Mouse (Mus musculus) MEL (cell line): ENCODE results near the gene Rbfox3. TPM values are rescaled to one million over a fixed set of nuclear protein-coding genes. Genes with fewer than 3 reads are reported as not detected.

Experiments
- DNase-seq: peaks from one replicate; pipeline ENCODE4 v3.0.0; 2011; ENCODE audit warnings: low read depth, low spot score
- H3K27ac ChIP-seq: 2 replicates; pipeline ENCODE4 v1.5.1; 2012; ENCODE audit warnings: low read depth, mild to moderate bottlenecking, control low read depth, low read length, moderate library complexity; ENCODE audit not compliant: control insufficient read depth
- H3K27me3 ChIP-seq, 2 experiments: fragments of 150-350 bp in 1 of 2; sonication (generic) in 1 of 2; 2 replicates each; pipeline ENCODE4 v1.6.1; 2012; ENCODE audit warnings: low read length in 2 of 2, mild to moderate bottlenecking in 2 of 2, improper control_type of control experiment in 1 of 2, moderate library complexity in 1 of 2; ENCODE audit not compliant: insufficient read depth in 2 of 2, control insufficient read depth in 1 of 2
- H3K36me3 ChIP-seq, 2 experiments: 2 replicates each; pipeline ENCODE4 v1.6.1; 2012 to 2014; ENCODE audit warnings: low read length in 2 of 2, improper control_type of control experiment in 1 of 2, inconsistent platforms in 1 of 2, mild to moderate bottlenecking in 1 of 2; ENCODE audit not compliant: insufficient read depth in 2 of 2, control insufficient read depth in 1 of 2
- H3K4me1 ChIP-seq, 2 experiments: fragments of 150-350 bp in 1 of 2; sonication (generic) in 1 of 2; 2 replicates each; pipeline ENCODE4 v1.6.1; 2012; ENCODE audit warnings: low read length in 2 of 2, improper control_type of control experiment in 1 of 2, mild to moderate bottlenecking in 1 of 2; ENCODE audit not compliant: insufficient read depth in 2 of 2, control insufficient read depth in 1 of 2
- H3K4me3 ChIP-seq, 2 experiments: fragments of 150-350 bp in 1 of 2; sonication (generic) in 1 of 2; 2 replicates each; pipeline ENCODE4 v1.5.1; 2012; ENCODE audit warnings: low read depth in 2 of 2, low read length in 2 of 2, mild to moderate bottlenecking in 2 of 2, moderate library complexity in 2 of 2, control low read depth in 1 of 2, improper control_type of control experiment in 1 of 2; ENCODE audit not compliant: control insufficient read depth in 1 of 2, insufficient read depth in 1 of 2
- H3K79me2 ChIP-seq: 2 replicates; pipeline ENCODE4 v1.6.1; 2012; ENCODE audit warnings: mild to moderate bottlenecking, low read length, moderate library complexity; ENCODE audit not compliant: control insufficient read depth, poor library complexity, insufficient read depth
- H3K9ac ChIP-seq: 2 replicates; pipeline ENCODE4 v1.6.1; 2012; ENCODE audit warnings: low read depth, mild to moderate bottlenecking, control low read depth, low read length, moderate library complexity; ENCODE audit not compliant: control insufficient read depth, poor library complexity, severe bottlenecking
- H3K9me3 ChIP-seq: fragments of 150-350 bp; sonication (generic); replicated peaks from 2 replicates; pipeline ENCODE4 v1.6.1; 2012; ENCODE audit warnings: mild to moderate bottlenecking, low read length, improper control_type of control experiment, moderate library complexity; ENCODE audit not compliant: insufficient read depth
- CHD1 ChIP-seq: IDR thresholded peaks from 2 replicates; pipeline ENCODE4 v1.6.1; 2012; ENCODE audit warnings: low read depth, mild to moderate bottlenecking, inconsistent platforms, low read length, improper control_type of control experiment
- E2F4 ChIP-seq: IDR thresholded peaks from 2 replicates; pipeline ENCODE4 v1.6.1; 2011; ENCODE audit warnings: low read depth, low read length, improper control_type of control experiment, borderline replicate concordance
- ELF1 ChIP-seq: IDR thresholded peaks from 2 replicates; pipeline ENCODE4 v1.6.1; 2014; ENCODE audit warnings: low read depth, mild to moderate bottlenecking, inconsistent platforms, low read length, improper control_type of control experiment, moderate library complexity
- ETS1 ChIP-seq: IDR thresholded peaks from 2 replicates; pipeline ENCODE4 v1.6.1; 2012; ENCODE audit warnings: low read depth, mild to moderate bottlenecking, inconsistent platforms, low read length, improper control_type of control experiment, moderate library complexity
- GABPA ChIP-seq: IDR thresholded peaks from 2 replicates; pipeline ENCODE4 v1.6.1; 2012; ENCODE audit warnings: low read depth, mild to moderate bottlenecking, inconsistent platforms, low read length, improper control_type of control experiment, moderate library complexity
- GATA1 ChIP-seq: IDR thresholded peaks from 2 replicates; pipeline ENCODE4 v1.6.1; 2011; ENCODE audit warnings: low read depth, low read length, improper control_type of control experiment
- HCFC1 ChIP-seq: IDR thresholded peaks from 2 replicates; pipeline ENCODE4 v1.6.1; 2012; ENCODE audit warnings: low read depth, mild to moderate bottlenecking, inconsistent platforms, low read length, improper control_type of control experiment, moderate library complexity
- JUND ChIP-seq: IDR thresholded peaks from 2 replicates; pipeline ENCODE4 v1.6.1; 2011; ENCODE audit warnings: low read depth, mild to moderate bottlenecking, improper control_type of control experiment, low read length
- KAT2A ChIP-seq: conservative IDR thresholded peaks from 2 replicates; pipeline ENCODE4 v1.6.1; 2012; ENCODE audit warnings: low read depth, low read length, improper control_type of control experiment, inconsistent platforms
- MAFK ChIP-seq: IDR thresholded peaks from 2 replicates; pipeline ENCODE4 v1.6.1; 2011; ENCODE audit warnings: low read depth, mild to moderate bottlenecking, low read length, improper control_type of control experiment, borderline replicate concordance
- MAX ChIP-seq: IDR thresholded peaks from 2 replicates; pipeline ENCODE4 v1.6.1; 2011; ENCODE audit warnings: low read length, improper control_type of control experiment
- MAZ ChIP-seq: IDR thresholded peaks from 2 replicates; pipeline ENCODE4 v1.6.1; 2012; ENCODE audit warnings: low read depth, mild to moderate bottlenecking, inconsistent platforms, low read length, improper control_type of control experiment
- MEF2A ChIP-seq: IDR thresholded peaks from 2 replicates; pipeline ENCODE4 v1.6.1; 2014; ENCODE audit warnings: low read depth, mild to moderate bottlenecking, inconsistent platforms, low read length, improper control_type of control experiment; ENCODE audit not compliant: poor library complexity, insufficient replicate concordance, severe bottlenecking; ENCODE audit errors: extremely low read depth
- MXI1 ChIP-seq: IDR thresholded peaks from 2 replicates; pipeline ENCODE4 v1.6.1; 2011; ENCODE audit warnings: mild to moderate bottlenecking, low read depth, low read length, improper control_type of control experiment
- NELFE ChIP-seq: IDR thresholded peaks from 2 replicates; pipeline ENCODE4 v1.6.1; 2011; ENCODE audit warnings: low read depth, low read length, improper control_type of control experiment
- NRF1 ChIP-seq: IDR thresholded peaks from 2 replicates; pipeline ENCODE4 v1.6.1; 2014; ENCODE audit warnings: low read depth, mild to moderate bottlenecking, inconsistent platforms, low read length, improper control_type of control experiment, moderate library complexity; ENCODE audit not compliant: poor library complexity, insufficient read depth, severe bottlenecking
- SIN3A ChIP-seq: IDR thresholded peaks from 2 replicates; pipeline ENCODE4 v1.6.1; 2012; ENCODE audit warnings: low read length, improper control_type of control experiment, inconsistent platforms
- SMC3 ChIP-seq: IDR thresholded peaks from 2 replicates; pipeline ENCODE4 v1.6.1; 2011; ENCODE audit warnings: low read depth, low read length, improper control_type of control experiment
- TAL1 ChIP-seq: IDR thresholded peaks from 2 replicates; pipeline ENCODE4 v1.6.1; 2012; ENCODE audit warnings: mild to moderate bottlenecking, inconsistent platforms, low read length, moderate library complexity, mixed read lengths
- ZKSCAN1 ChIP-seq: IDR thresholded peaks from 2 replicates; pipeline ENCODE4 v1.6.1; 2012; ENCODE audit warnings: low read depth, mild to moderate bottlenecking, inconsistent platforms, low read length, improper control_type of control experiment, moderate library complexity
- ZMIZ1 ChIP-seq: IDR thresholded peaks from 2 replicates; pipeline ENCODE4 v1.6.1; 2012; ENCODE audit warnings: low read depth, mild to moderate bottlenecking, inconsistent platforms, low read length, improper control_type of control experiment, moderate library complexity
- ZNF384 ChIP-seq: IDR thresholded peaks from 2 replicates; pipeline ENCODE4 v1.6.1; 2012; ENCODE audit warnings: low read depth, mild to moderate bottlenecking, inconsistent platforms, low read length, improper control_type of control experiment
- polyA plus RNA-seq, 2 experiments: library from polyadenylated mRNA; stranded (reverse) in 1 of 2; unstranded in 1 of 2; fragments of >175 nt in 1 of 2; fragments of >200 nt in 1 of 2; gene quantifications; 2 replicates each; pipeline versions ENCODE4 v1.2.1 to v1.2.4; 2012; ENCODE audit warnings: low replicate concordance in 2 of 2, low read depth in 1 of 2; ENCODE audit not compliant: insufficient read length in 2 of 2, insufficient read depth in 1 of 2, missing spikeins in 1 of 2
- total RNA-seq: library from RNA; depleted of rRNA; stranded (reverse); fragments of 300-350 nt; gene quantifications from 2 replicates; pipeline ENCODE4 v1.2.3, GENCODE M21; 2012

Gene Rbfox3
- total and polyA plus RNA-seq, 3 experiments: not detected

DNA sequence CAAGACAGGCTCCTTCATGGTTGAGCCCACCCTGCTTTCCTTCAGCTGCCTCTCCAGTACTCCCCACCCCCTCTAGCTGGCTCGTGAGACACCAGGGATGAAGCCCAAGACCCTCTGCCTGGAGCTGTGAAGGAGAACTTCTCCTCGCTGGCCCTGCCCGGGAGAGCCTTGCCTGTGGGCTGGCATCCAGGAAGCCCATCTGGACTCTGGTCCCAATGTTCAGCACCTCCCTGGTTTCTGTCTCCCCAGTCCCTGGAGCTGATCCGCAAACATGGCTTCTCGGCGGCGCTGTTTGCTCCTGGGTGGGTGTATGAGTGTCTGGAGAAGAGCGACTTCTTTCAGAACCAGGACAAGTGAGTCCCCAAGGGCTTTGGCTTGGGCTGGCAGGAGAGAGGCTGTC is 427.2 kb downstream of the Rbfox3 start (continued):
- TF ChIP-seq MXI1: no peak
- TF ChIP-seq MAX: no peak

DNA sequence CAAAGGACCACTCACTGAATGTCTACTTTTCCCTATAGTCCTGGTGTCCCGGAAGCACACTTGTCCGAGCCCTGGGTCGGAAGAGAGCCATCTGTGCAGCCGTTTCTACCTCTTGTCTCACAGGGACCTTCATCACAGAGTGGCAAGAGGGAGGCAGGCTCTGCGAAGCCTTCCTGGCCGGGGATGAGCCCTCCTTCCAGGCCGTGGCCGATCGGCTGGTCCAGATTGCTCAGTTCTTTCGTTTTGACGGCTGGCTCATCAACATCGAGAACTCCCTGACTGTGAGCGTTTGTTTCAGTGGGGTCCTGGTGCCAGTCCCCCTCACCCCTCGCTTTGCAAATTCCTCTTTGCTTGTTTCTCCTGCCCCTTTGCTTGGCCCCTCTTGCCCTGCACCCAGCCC is 429.6 kb downstream of the Rbfox3 start:
- no peaks in the 10 kb centered on the region for H3K9me3 ChIP-seq
- DNase-seq: no peak
- H3K9ac ChIP-seq: no peak overlapping the region
- peaks cover 2 to 8% of the 10 kb centered on the region in 2 experiments; a peak in 3 of 4 replicates for H3K4me1 ChIP-seq
- no peak for TF ChIP-seq ETS1
- TF ChIP-seq SIN3A: no peak
- no peak for TF ChIP-seq NRF1
- TF ChIP-seq MAFK: no peak
- no peak for TF ChIP-seq ZKSCAN1
- TF ChIP-seq ZNF384: no peak
- no peak for TF ChIP-seq TAL1
- no peak for TF ChIP-seq CHD1
- no peak for TF ChIP-seq JUND
- no peak for TF ChIP-seq ELF1
- no peak for TF ChIP-seq MEF2A
- no peak for TF ChIP-seq ZMIZ1
- TF ChIP-seq SMC3: no peak
- no peak for TF ChIP-seq KAT2A
- TF ChIP-seq HCFC1: no peak
- no peak for TF ChIP-seq GATA1
- TF ChIP-seq E2F4: no peak
- TF ChIP-seq GABPA: no peak
- no peak for TF ChIP-seq MAZ
- no peak for TF ChIP-seq NELFE
- H3K79me2 ChIP-seq: 0 out of 2 replicates have a peak, but pooled peaks cover 4% of the 10 kb centered on the region
- H3K36me3 ChIP-seq: peaks cover 1 to 7% of the 10 kb centered on the region in 2 experiments; a peak in 2 of 4 replicates
- no peak overlapping the region for H3K27ac ChIP-seq
- no peaks in the 10 kb centered on the region for H3K27me3 ChIP-seq
- no peak overlapping the region for H3K4me3 ChIP-seq
